Mouse (Mus musculus) limb, embryonic 13.5 days (tissue): ENCODE results near the gene Cmbl. TPM values are rescaled to one million over a fixed set of nuclear protein-coding genes. Genes with fewer than 3 reads are reported as not detected.
A peak's percentile ranks its signal among the peaks of the same experiment; 100 is the strongest.

ENCODE experiments used
- ATAC-seq: fragments of 200-750 bp; cut with Nextera tagmentation; 2 replicates; pipeline ENCODE4 v1.8.0; 2017; ENCODE audit warnings: low read depth, moderate number of reproducible peaks, moderate TSS enrichment; ENCODE audit not compliant: low FRiP score
- H3K27ac ChIP-seq: fragments of 300-500 bp; sonication (generic); 2 replicates; pipeline ENCODE4 v1.5.1; 2015; ENCODE audit warnings: inconsistent platforms, mild to moderate bottlenecking, moderate library complexity
- H3K27me3 ChIP-seq: fragments of 300-500 bp; sonication (generic); 2 replicates; pipeline ENCODE4 v1.6.1; 2015; ENCODE audit warnings: mild to moderate bottlenecking, inconsistent platforms
- H3K36me3 ChIP-seq: fragments of 300-500 bp; sonication (generic); 2 replicates; pipeline ENCODE4 v1.6.1; 2015; ENCODE audit warnings: inconsistent platforms, mild to moderate bottlenecking, moderate library complexity
- H3K4me1 ChIP-seq: fragments of 300-500 bp; sonication (generic); 2 replicates; pipeline ENCODE4 v1.6.1; 2015; ENCODE audit warnings: inconsistent platforms
- H3K4me2 ChIP-seq: fragments of 300-500 bp; sonication (generic); replicated peaks from 2 replicates; pipeline ENCODE4 v1.6.1; 2015; ENCODE audit warnings: inconsistent platforms, mild to moderate bottlenecking, moderate library complexity
- H3K4me3 ChIP-seq: fragments of 300-500 bp; sonication (generic); 2 replicates; pipeline ENCODE4 v1.5.1; 2015; ENCODE audit warnings: moderate library complexity, mild to moderate bottlenecking, inconsistent platforms
- H3K9ac ChIP-seq: fragments of 300-500 bp; sonication (generic); 2 replicates; pipeline ENCODE4 v1.6.1; 2015; ENCODE audit warnings: mild to moderate bottlenecking, inconsistent platforms
- H3K9me3 ChIP-seq: fragments of 300-500 bp; sonication (generic); 2 replicates; pipeline ENCODE4 v1.6.1; 2016; ENCODE audit warnings: inconsistent platforms
- WGBS: fragments of 180-500 bp; shearing (Covaris S2); methylation state at CpG from one replicate; pipeline ENCODE4 v1.1.7; 2015; 5-methylcytosine and 5-hydroxymethylcytosine counted together
- polyA plus RNA-seq: library from polyadenylated mRNA; unstranded; fragments of >200 nt; fragmentation: Nextera tagmentation; extraction: Ambion mirVana; gene quantifications from 2 replicates; pipeline ENCODE4 v1.2.1, GENCODE M21; 2015

Gene Cmbl
- polyA plus RNA-seq: 1.8 and 2.2 TPM in 2 replicates

DNA sequence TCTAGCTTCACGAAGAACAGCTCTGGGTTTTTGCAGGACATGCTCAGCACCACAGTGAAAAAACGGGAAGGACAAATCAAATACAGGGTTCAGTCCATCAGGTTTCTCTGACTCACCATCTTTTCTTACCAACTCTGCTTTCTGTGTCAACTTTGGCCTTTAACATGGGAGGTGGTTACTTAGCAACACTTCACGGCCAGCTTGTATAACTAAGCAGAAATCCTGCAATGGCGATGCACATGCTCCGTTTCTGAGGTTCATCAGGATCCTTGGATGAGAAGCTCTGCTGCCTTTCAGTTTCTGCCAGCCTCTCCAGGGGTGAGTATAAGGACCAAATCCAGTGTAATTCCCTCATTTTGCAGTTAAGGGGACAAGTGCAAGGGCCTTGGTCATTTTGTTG is at the start of gene Cmbl:
Gene Cmbl, plus strand, starts transcription at position 206 of the 400 bp plus-strand sequence.
- H3K4me1 ChIP-seq: peaks cover 18% of the 10 kb centered on the region
- no peak within 1 kb of the TSS for H3K4me2 ChIP-seq
- H3K27me3 ChIP-seq: no peaks in the 10 kb centered on the region
- no peak within 1 kb of the TSS for H3K4me3 ChIP-seq
- H3K9me3 ChIP-seq: no peaks in the 10 kb centered on the region
- no peak within 1 kb of the TSS for H3K9ac ChIP-seq
- H3K36me3 ChIP-seq: no peaks in the 10 kb centered on the region
- H3K27ac ChIP-seq: no peak within 1 kb of the TSS
- WGBS: 75% methylated on average over 5 of the region's 5 CpGs
- ATAC-seq: no peak

DNA sequence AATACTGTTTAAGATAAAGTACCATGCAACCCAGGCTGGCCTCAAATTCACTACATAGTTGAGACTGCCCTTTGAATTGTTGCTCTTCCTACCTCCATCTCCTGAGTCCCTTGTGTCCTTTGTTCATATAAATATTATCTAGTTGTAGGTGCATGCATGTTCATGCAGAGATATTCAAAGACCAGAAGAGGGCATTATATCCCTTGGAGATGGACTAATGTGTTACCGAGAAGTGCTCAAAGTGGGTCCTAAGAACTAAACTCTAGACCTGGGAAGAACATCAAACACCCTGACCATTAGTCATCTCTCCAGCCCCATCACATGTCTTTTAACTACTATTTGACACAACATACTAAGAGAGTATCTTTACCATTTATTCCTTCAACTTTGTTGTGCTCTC is 48.0 kb upstream of the Cmbl start:
- no peak for ATAC-seq
- 90% methylated on average over 1 of the region's 1 CpGs for WGBS

DNA sequence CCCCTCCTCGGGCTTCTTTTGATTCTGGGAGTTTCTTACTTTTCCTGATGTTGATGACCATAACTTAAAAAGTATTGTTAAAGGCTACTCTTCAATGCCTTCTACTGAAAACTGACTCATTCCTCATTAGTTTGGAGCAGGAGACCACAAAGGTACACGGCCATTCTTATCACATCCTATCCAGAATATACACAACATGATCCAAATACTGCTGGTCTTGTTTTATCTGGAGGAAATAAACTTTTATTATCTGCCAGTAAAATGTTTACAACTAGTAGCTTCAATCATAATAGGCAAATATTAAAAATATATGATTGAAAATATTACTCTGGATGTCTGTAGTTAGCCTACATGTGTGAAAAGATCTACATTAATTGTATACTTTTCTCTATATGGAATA is 46.8 kb upstream of the Cmbl start:
- H3K4me3 ChIP-seq: no peak overlapping the region
- no peak overlapping the region for H3K9ac ChIP-seq
- H3K27me3 ChIP-seq: no peaks in the 10 kb centered on the region
- H3K27ac ChIP-seq: no peak overlapping the region
- WGBS: 86% methylated on average over 2 of the region's 2 CpGs
- ATAC-seq: no peak
- H3K4me2 ChIP-seq: no peak overlapping the region
- no peaks in the 10 kb centered on the region for H3K9me3 ChIP-seq
- H3K36me3 ChIP-seq: no peaks in the 10 kb centered on the region
- 0 out of 2 replicates have a peak, but pooled peaks cover 6% of the 10 kb centered on the region for H3K4me1 ChIP-seq

More for the DNA sequence above, 48.0 kb upstream of the Cmbl start:
- Histone ChIP-seq H3K4me3 (no peak overlapping the region), H3K36me3 (no peaks in the 10 kb centered on the region), H3K27ac (no peak overlapping the region), H3K4me2 (no peak overlapping the region), H3K9ac (no peak overlapping the region), H3K27me3 (no peaks in the 10 kb centered on the region), H3K4me1 (no peaks in the 10 kb centered on the region), H3K9me3 (no peaks in the 10 kb centered on the region)

DNA sequence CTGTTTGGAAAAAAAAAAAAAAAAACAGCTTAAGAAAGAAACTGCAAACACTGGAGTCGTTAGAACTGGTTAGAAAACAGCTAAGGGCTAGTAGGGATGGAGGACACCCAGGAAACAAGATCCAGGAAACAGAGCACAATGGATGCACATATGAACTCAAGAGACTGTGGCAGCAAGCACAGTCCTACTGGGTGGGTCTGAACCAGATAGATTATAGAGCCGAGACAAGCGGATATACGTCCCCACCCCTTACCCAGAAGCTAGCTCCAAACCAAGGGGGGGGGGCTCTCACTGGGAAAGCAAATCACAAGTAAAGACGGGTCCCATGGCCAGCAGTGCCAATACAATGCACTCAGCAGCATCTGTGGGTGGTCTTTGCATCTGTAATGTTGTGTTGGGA is 46.2 kb upstream of the Cmbl start:
- no peak for ATAC-seq
- WGBS: 86% methylated on average over 5 of the region's 5 CpGs
- Histone ChIP-seq H3K36me3 (no peaks in the 10 kb centered on the region), H3K9ac (no peak overlapping the region), H3K4me2 (no peak overlapping the region), H3K4me1 (0 out of 2 replicates have a peak, but pooled peaks cover 6% of the 10 kb centered on the region), H3K4me3 (no peak overlapping the region), H3K27ac (no peak overlapping the region), H3K27me3 (no peaks in the 10 kb centered on the region), H3K9me3 (no peaks in the 10 kb centered on the region)

DNA sequence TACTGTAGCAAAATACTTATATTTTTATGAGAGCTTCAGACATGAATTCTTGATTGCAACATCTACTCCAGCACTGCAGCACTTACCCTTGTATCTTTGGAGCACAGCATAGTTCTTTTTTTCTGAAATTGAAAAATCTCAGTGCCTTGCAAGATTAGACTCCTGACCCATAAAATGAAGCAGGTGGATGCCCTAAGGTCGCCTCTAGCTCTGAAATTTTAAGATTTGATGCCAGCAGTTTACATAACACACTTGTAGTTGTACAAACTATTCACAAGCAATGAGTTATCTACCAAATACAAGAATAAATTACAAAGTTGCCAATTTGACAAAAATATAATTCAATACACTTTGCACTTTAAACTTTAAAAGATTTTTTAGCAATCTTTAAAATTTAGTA is 38.7 kb upstream of the Cmbl start:
- WGBS: 84% methylated on average over 1 of the region's 1 CpGs
- H3K9ac ChIP-seq: no peak overlapping the region
- no peak overlapping the region for H3K27ac ChIP-seq
- no peak overlapping the region for H3K4me2 ChIP-seq
- H3K27me3 ChIP-seq: no peaks in the 10 kb centered on the region
- no peaks in the 10 kb centered on the region for H3K9me3 ChIP-seq
- peaks cover 20% of the 10 kb centered on the region for H3K4me1 ChIP-seq
- ATAC-seq: no peak
- no peak overlapping the region for H3K4me3 ChIP-seq
- H3K36me3 ChIP-seq: peaks cover 3% of the 10 kb centered on the region; the same call in 1 of the 2 replicates

DNA sequence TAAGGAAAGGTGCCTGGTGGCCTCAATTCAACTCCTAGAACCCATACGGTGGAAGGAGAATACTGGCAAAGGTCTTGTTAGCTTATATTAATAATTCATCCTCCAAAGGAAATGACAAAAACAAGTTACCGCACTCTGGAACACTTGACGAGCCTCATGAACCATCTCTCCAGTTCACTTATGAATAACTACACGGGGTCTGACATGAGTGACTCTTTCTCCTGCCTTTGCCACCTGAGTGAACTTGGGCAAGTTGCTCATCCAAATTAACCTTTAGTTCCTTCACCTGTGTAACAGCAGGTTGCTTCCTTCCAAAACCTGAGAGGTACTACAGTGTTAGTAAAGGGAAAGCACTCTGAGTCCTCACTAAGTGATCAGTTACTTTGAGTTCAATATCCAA is 36.7 kb upstream of the Cmbl start:
- ATAC-seq: no peak
- H3K4me3 ChIP-seq: no peak overlapping the region
- H3K4me2 ChIP-seq: no peak overlapping the region
- H3K9ac ChIP-seq: no peak overlapping the region
- WGBS: 92% methylated on average over 4 of the region's 4 CpGs
- H3K4me1 ChIP-seq: peaks cover 20% of the 10 kb centered on the region
- H3K27ac ChIP-seq: no peak overlapping the region
- H3K9me3 ChIP-seq: no peaks in the 10 kb centered on the region
- peaks cover 3% of the 10 kb centered on the region; the same call in 1 of the 2 replicates for H3K36me3 ChIP-seq
- H3K27me3 ChIP-seq: no peaks in the 10 kb centered on the region

DNA sequence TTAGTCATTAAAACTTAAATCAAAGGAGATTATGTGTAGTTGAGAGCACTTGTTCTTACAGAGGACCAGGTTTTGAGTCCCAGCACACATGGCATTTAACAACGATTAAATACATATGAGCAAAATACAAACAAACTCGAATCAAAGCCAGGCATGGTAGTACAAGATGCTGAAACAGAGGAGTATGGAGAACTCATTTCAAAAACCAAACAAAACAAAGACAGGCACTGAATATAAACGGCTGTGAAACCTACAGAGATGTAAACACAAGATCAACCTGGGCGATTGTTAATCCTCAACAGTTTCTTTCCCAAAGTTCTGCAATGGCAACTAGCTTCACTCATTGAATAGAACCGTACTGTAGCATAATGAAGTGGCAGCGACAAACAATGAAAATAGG is 36.1 kb upstream of the Cmbl start:
- Histone ChIP-seq H3K4me1 (peaks cover 20% of the 10 kb centered on the region), H3K27me3 (no peaks in the 10 kb centered on the region), H3K27ac (no peak overlapping the region), H3K4me2 (peak overlapping the region; percentile 80), H3K9me3 (no peaks in the 10 kb centered on the region), H3K36me3 (peaks cover 3% of the 10 kb centered on the region; the same call in 1 of the 2 replicates), H3K9ac (peak overlapping the region; percentile 96; the same call in 1 of the 2 replicates), H3K4me3 (peak overlapping the region; percentile 92)
- ATAC-seq: no peak
- WGBS: 40% methylated on average over 6 of the region's 6 CpGs

DNA sequence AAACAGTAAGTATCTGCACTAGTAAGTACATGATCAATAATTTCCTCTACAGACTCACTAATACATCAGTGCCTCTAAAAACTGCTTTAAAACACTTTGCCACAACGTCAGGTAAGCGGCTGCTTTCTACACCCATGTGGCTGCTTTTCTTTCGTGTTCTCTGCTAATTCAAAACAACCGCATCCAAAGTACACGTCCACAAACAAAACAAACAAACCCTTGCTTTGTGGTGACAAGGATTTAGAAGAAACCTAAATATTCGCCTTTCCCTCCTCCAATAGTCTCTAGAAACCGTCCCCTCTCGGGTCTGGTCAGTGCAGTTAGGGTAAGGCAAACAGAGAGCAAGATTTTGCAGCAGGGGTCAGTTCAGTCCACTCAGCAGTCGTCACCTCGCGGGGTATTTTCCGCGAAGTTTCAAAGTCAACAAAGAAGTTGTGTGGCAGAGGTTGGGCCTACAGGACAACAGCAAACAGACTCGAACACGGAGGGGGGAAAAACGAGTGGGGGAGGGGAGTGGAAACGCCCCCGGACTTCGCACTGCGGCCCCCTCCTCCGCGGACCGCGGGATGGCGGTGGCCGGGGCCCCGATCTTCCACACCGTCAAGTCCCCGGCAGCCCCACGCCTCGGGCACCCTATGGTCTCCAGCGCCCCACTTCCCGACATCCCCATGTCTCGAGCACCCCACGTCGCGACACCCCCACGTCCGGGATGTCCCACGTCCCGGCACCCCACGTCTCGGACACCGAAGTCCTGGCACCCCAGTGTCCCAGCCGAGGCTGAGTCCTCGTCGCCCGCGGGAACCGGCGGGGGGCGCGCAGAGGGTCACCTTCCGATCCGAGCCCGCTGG is 35.2 kb upstream of the Cmbl start:
- Histone ChIP-seq H3K36me3 (peaks cover 3% of the 10 kb centered on the region; the same call in 1 of the 2 replicates), H3K9ac (peak overlapping the region; percentile 96), H3K27me3 (no peaks in the 10 kb centered on the region), H3K4me3 (peak overlapping the region; percentile 92), H3K27ac (peak overlapping the region; percentile 96), H3K4me2 (peak overlapping the region; percentile 80), H3K9me3 (no peaks in the 10 kb centered on the region), H3K4me1 (peaks cover 20% of the 10 kb centered on the region)
- WGBS: under 1% methylated on average over 54 of the region's 56 CpGs
- ATAC-seq: peak; percentile 48

DNA sequence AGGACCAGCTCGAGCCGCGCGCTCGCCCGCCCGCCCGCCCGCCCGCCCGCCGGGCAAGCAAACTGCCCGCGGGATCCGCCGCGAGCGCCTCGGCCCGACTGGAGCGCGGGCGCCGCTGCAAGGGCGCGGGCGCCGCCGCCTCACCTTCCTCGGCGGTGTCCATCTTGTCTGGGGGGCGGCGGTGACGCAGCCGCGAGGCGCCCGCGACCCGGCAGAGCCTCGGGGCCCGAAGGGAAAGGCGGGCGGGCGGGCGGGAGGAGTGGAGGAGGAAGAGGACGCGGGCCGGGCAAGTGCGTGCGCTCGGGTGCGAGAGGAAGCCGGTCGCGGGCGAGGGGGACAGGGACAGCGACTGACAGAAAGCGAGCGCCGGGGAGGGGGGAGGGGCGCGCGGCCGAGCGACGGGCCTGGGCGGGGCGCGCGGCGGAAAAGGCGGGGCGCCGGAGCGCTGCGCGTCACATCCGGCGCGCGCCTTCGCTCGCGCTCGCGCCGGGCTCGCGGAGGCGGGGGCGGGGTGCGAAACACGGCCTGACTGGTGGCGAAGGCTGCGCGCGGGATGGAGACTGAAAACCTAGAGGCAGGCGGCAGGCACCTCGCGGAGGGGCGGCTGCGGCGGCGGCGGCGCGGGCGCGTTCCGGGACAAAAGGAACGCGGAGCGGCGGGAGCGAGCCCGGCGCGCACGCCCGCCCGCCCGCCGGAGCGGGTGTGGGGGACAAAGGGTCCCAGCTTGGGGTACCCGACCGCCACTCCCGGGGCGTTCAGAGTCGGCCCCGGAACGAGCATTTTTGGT is 34.3 kb upstream of the Cmbl start, which contains the start of gene March6:
Gene March6, minus strand, starts transcription at position 395 of the 787 bp plus-strand sequence.
- Histone ChIP-seq H3K27ac (peak within 1 kb of the TSS; percentile 96), H3K9ac (peak within 1 kb of the TSS; percentile 96), H3K4me2 (peak within 1 kb of the TSS; percentile 80), H3K9me3 (no peaks in the 10 kb centered on the region), H3K4me3 (peak within 1 kb of the TSS; percentile 92), H3K4me1 (peaks cover 25% of the 10 kb centered on the region), H3K27me3 (no peaks in the 10 kb centered on the region), H3K36me3 (no peaks in the 10 kb centered on the region; the same call in 1 of the 2 replicates)
- peak; percentile 91 for ATAC-seq
- WGBS: under 1% methylated on average over 73 of the region's 132 CpGs

DNA sequence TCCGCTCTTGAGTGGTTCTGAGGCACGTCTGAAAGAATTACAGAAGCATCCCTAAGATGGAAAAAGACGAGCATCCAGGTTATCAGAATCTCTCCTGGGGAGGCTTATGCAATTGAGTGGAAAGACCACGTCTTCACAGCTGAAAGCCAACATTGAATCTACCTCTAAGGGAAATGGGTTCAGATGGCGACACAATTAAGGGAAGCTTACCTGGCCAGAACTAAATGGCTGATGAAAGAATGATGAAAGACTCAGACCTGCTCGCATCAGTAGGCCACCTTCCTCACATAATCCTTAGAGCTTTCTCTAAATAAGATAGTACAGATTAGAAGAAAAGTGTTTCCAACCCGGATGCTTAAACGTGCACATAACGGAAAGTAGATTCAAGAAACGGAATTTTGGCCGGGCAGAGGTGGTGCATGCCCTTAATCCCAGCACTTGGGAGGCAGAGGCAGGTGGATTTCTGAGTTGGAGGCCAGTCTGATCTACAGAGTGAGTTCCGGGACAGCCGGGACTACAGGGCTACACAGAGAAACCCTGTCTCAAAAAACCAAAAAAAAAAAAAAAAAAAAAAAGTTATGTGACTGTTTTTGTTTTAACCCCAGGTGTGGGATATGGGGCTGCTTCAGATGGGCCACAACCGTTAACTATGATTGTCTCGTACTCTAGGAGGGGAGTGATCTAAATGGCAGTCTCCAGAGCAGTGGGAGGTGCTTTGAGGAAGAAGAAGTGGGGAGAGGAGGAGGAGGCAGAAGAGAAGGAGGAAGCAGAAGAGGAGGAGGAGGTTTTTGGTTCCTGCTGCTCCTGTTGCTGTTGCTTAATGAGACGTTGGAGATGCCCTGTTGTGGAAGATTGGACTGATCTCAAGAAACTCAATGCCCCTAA is 33.5 kb upstream of the Cmbl start:
- no peak for ATAC-seq
- peak overlapping the region; percentile 96 for H3K9ac ChIP-seq
- no peaks in the 10 kb centered on the region; the same call in 1 of the 2 replicates for H3K36me3 ChIP-seq
- H3K27ac ChIP-seq: peak overlapping the region; percentile 96
- peak overlapping the region; percentile 64 for H3K4me2 ChIP-seq
- peaks cover 31% of the 10 kb centered on the region for H3K4me1 ChIP-seq
- peak overlapping the region; percentile 92 for H3K4me3 ChIP-seq
- 25% methylated on average over 16 of the region's 16 CpGs for WGBS
- no peaks in the 10 kb centered on the region for H3K9me3 ChIP-seq
- H3K27me3 ChIP-seq: no peaks in the 10 kb centered on the region

DNA sequence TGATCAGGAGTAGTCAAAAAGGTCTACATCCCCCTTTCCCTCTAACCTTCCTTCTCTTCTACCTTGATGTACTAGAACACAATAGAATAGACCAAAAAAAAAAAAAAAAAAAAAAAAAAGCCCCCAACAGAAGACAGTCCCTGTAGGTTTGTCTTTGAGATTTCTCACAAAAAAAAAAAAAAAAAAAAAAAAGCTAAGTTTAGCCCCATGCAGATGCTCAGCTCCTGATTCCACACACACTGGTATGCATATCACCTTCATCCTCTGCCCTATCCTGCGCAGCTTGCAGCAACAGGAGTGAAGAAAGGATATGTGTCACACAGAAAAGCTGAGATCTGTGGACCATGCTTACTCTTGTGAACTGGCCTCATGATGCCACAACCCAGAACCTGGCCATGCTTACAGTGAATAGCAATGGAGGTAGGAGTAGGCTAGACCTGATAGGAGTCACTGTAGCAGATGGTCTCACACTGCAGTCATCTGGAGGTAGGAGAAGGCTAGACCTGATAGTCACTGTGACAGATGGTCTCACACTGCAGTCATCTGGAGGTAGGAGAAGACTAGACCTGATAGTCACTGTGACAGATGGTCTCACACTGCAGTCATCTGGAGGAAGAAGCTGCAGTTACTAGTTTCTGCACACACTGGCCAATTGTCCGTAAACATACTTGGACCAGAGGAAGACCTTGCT is 32.7 kb upstream of the Cmbl start:
- Histone ChIP-seq H3K9me3 (no peaks in the 10 kb centered on the region), H3K27me3 (no peaks in the 10 kb centered on the region), H3K4me2 (no peak overlapping the region), H3K9ac (no peak overlapping the region), H3K4me1 (peaks cover 31% of the 10 kb centered on the region), H3K36me3 (no peaks in the 10 kb centered on the region), H3K4me3 (no peak overlapping the region), H3K27ac (no peak overlapping the region)
- ATAC-seq: no peak
- WGBS: 97% methylated on average over 2 of the region's 2 CpGs
